Mouse (Mus musculus): Measurements from ENCODE around the gene Uqcrfs1. TPM values are rescaled to one million over a fixed set of nuclear protein-coding genes. Genes with fewer than 3 reads are reported as not detected.

The Uqcrfs1 gene
- total RNA-seq, 2 experiments from 2014 or later: 165 to 176 TPM

DNA sequence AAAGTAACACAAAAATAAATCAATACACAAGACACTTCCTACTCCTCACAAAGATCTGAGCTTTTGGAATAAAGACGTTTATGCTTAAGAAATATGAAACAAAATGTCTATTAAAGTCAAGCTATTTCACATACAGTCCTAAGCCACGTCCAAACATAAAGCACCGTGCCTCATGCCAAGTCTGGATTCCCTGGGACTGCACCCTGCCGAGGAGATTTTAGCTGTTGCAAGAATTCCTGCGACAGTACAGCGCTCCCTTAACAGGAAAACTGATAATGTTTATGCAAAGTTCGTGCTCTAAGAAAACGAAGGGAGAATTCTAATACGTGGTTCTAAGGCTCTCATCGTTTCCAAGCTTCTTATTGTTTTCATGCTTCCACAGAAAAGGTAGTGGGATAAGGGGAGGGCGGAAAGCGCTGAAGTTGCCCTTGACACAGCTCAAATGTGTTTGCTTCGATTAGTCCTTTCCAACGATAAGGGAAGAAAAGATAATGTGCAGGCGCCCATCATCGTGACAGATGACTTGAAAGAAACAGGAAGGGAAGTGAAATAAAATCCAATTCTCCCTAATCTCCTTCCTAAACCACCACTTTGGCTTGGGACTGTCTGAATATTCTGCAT, 23.8 kb downstream of the Uqcrfs1 start:
- no peak for DNase-seq (ENCODE audit: low spot score in 2 of 2)
- intact Hi-C loops (cut with DNase I): no loop called here

DNA sequence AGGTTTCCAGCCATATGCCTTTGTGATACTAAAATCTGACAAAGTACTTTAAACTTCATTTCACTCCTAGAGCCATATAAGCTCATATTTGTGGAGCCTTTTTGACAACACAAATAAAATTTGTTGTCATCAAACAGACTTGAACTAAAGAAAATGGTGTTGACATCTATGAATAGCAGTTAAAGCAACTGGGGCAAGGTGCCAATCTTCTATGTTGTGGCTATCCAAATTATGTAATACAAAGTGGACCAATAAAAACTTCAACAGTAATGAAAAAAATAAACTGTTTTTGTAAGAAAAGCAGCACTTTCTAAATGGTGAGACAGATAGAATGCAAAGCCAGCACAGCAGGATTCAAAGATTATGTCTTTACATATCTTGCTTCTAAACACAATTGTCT, 27.0 kb downstream of the Uqcrfs1 start:
- no peak for DNase-seq (ENCODE audit: low spot score in 2 of 2)
- intact Hi-C loops (cut with DNase I): no loop called here

- intact Hi-C loops (cut with DNase I): no loop called here
- no peak for DNase-seq (ENCODE audit: low spot score in 2 of 2)
These were observed 37.5 kb downstream of the Uqcrfs1 start for GRCm38 (mm10) chr13:30507651-30508050.

- intact Hi-C loops (cut with DNase I): no loop called here
- DNase-seq (ENCODE audit: low spot score in 2 of 2): no peak
These were observed 43.2 kb downstream of the Uqcrfs1 start for GRCm38 (mm10) chr13:30501860-30502395.

Other genes with a start within 250 kb of the Uqcrfs1 start
- 1 to 10 TPM in 1 of 2 experiments, under 1 TPM in 1; 0.97 to 2.2 TPM for gene Agtr1a, start 208.9 kb downstream of the Uqcrfs1 start, total RNA-seq (2021)
- gene Dusp22, start 114.6 kb upstream of the Uqcrfs1 start, total RNA-seq (2021): 10 to 100 TPM; 34.7 to 37.0 TPM
- gene Irf4, start 203.9 kb upstream of the Uqcrfs1 start, total RNA-seq (2021): under 1 TPM; 0.13 to 0.93 TPM